Mouse (Mus musculus) C2C12 (cell line): Measurements from ENCODE around the gene Tanc1. TPM values are rescaled to one million over a fixed set of nuclear protein-coding genes. Genes with fewer than 3 reads are reported as not detected.

Source experiments
- H3K27me3 ChIP-seq: one replicate; pipeline ENCODE4 v1.6.1; 2011; ENCODE audit not compliant: control insufficient read depth, insufficient read depth, insufficient read length
- H3K36me3 ChIP-seq: one replicate; pipeline ENCODE4 v1.6.1; 2011; ENCODE audit not compliant: control insufficient read depth, insufficient read depth
- H3K4me3 ChIP-seq: one replicate; pipeline ENCODE4 v1.5.1; 2011; ENCODE audit warnings: mild to moderate bottlenecking, control low read depth; ENCODE audit not compliant: poor library complexity, insufficient read depth, severe bottlenecking
- H3K79me2 ChIP-seq: one replicate; pipeline ENCODE4 v1.6.1; 2011; ENCODE audit not compliant: control insufficient read depth, insufficient read depth
- H3K79me3 ChIP-seq: one replicate; pipeline ENCODE4 v1.6.1; 2011; ENCODE audit warnings: low read depth, control low read depth
- H3ac ChIP-seq: one replicate; pipeline ENCODE3; 2011; ENCODE audit warnings: low read depth; ENCODE audit not compliant: control insufficient read depth, insufficient read length
- CEBPB ChIP-seq: IDR thresholded peaks from one replicate; pipeline ENCODE4 v1.6.1; 2011; ENCODE audit warnings: low read depth, mild to moderate bottlenecking, control low read depth, moderate library complexity
- CTCF ChIP-seq: IDR thresholded peaks from one replicate; pipeline ENCODE4 v1.5.1; 2011; ENCODE audit not compliant: control insufficient read depth, insufficient read depth, insufficient read length
- FOSL1 ChIP-seq: IDR thresholded peaks from one replicate; pipeline ENCODE4 v1.8.0; 2011; ENCODE audit warnings: mild to moderate bottlenecking, low read length; ENCODE audit not compliant: poor library complexity, insufficient read depth, severe bottlenecking
- MAX ChIP-seq: IDR thresholded peaks from one replicate; pipeline ENCODE4 v1.6.1; 2011; ENCODE audit warnings: mild to moderate bottlenecking, control low read depth
- MYOD1 ChIP-seq: IDR thresholded peaks from one replicate; pipeline ENCODE4 v1.6.1; 2011; ENCODE audit warnings: low read depth; ENCODE audit not compliant: control insufficient read depth, insufficient read length
- MYOG ChIP-seq: IDR thresholded peaks from one replicate; pipeline ENCODE4 v1.6.1; 2011; ENCODE audit not compliant: control insufficient read depth, insufficient read length; ENCODE audit errors: extremely low read depth
- USF1 ChIP-seq: IDR thresholded peaks from one replicate; pipeline ENCODE4 v1.6.1; 2011; ENCODE audit warnings: low read depth, mild to moderate bottlenecking, control low read depth, moderate library complexity
- polyA plus RNA-seq: library from polyadenylated mRNA; unstranded; fragments of >200 nt; fragmentation: generic; extraction: Trizol; gene quantifications from one replicate; pipeline ENCODE4 v1.2.1, GENCODE M21; 2012; ENCODE audit warnings: missing spikeins

Tanc1 gene
- polyA plus RNA-seq, 1 experiment = 24.9 TPM

- TF ChIP-seq MYOG (no peak), MYOD1 (no peak), FOSL1 (no peak), CTCF (no peak)
- H3K79me3 ChIP-seq = peaks cover 3% of the 10 kb centered on the region
- no peak overlapping the region for H3K4me3 ChIP-seq
- peaks cover 27% of the 10 kb centered on the region for H3K36me3 ChIP-seq
- no peaks in the 10 kb centered on the region for H3K27me3 ChIP-seq
- H3K79me2 ChIP-seq = peaks cover 72% of the 10 kb centered on the region
- no peak overlapping the region for H3ac ChIP-seq
Measured at GRCm38 (mm10) chr2:59737368-59737767, 125.5 kb downstream of the Tanc1 start.

- Histone ChIP-seq H3K4me3 (no peak overlapping the region), H3ac (no peak overlapping the region), H3K36me3 (peaks cover 22% of the 10 kb centered on the region), H3K79me2 (peaks cover 78% of the 10 kb centered on the region), H3K27me3 (no peaks in the 10 kb centered on the region), H3K79me3 (peaks cover 4% of the 10 kb centered on the region)
- no peak for TF ChIP-seq FOSL1
- no peak for TF ChIP-seq USF1
- no peak for TF ChIP-seq CEBPB
- no peak for TF ChIP-seq MYOD1
- TF ChIP-seq MAX = no peak
Measured at GRCm38 (mm10) chr2:59738356-59738755, 126.5 kb downstream of the Tanc1 start.

GRCm38 (mm10) chr2:59739036-59739435, 127.2 kb downstream of the Tanc1 start:
- H3K79me3 ChIP-seq = peaks cover 6% of the 10 kb centered on the region
- TF ChIP-seq MYOG = no peak
- no peak for TF ChIP-seq MAX
- H3K36me3 ChIP-seq = peaks cover 20% of the 10 kb centered on the region
- no peaks in the 10 kb centered on the region for H3K27me3 ChIP-seq
- H3ac ChIP-seq = no peak overlapping the region
- H3K79me2 ChIP-seq = peaks cover 78% of the 10 kb centered on the region
- no peak overlapping the region for H3K4me3 ChIP-seq

GRCm38 (mm10) chr2:59742500-59743116, 130.8 kb downstream of the Tanc1 start:
- no peak overlapping the region for H3K4me3 ChIP-seq
- peaks cover 10% of the 10 kb centered on the region for H3K79me3 ChIP-seq
- no peak overlapping the region for H3ac ChIP-seq
- peaks cover 69% of the 10 kb centered on the region for H3K79me2 ChIP-seq
- no peaks in the 10 kb centered on the region for H3K27me3 ChIP-seq
- TF ChIP-seq USF1 (no peak), MYOD1 (no peak), CTCF (no peak), CEBPB (no peak), MAX (no peak), FOSL1 (no peak), MYOG (no peak)
- peaks cover 14% of the 10 kb centered on the region for H3K36me3 ChIP-seq

- no peak overlapping the region for H3ac ChIP-seq
- H3K36me3 ChIP-seq = peaks cover 21% of the 10 kb centered on the region
- H3K27me3 ChIP-seq = no peaks in the 10 kb centered on the region
- peaks cover 80% of the 10 kb centered on the region for H3K79me2 ChIP-seq
- TF ChIP-seq CEBPB (no peak), USF1 (no peak), CTCF (peak; percentile 37), MAX (no peak), FOSL1 (no peak)
- peaks cover 15% of the 10 kb centered on the region for H3K79me3 ChIP-seq
- H3K4me3 ChIP-seq = no peak overlapping the region
Measured at GRCm38 (mm10) chr2:59745428-59745827, 133.6 kb downstream of the Tanc1 start.

- H3K36me3 ChIP-seq = peaks cover 20% of the 10 kb centered on the region
- no peak overlapping the region for H3K4me3 ChIP-seq
- H3K79me2 ChIP-seq = peaks cover 75% of the 10 kb centered on the region
- no peak overlapping the region for H3ac ChIP-seq
- no peaks in the 10 kb centered on the region for H3K27me3 ChIP-seq
- TF ChIP-seq MYOG (no peak), CTCF (no peak), MYOD1 (no peak), USF1 (no peak), FOSL1 (no peak), MAX (no peak), CEBPB (no peak)
- H3K79me3 ChIP-seq = peaks cover 15% of the 10 kb centered on the region
Measured at GRCm38 (mm10) chr2:59746070-59746469, 134.2 kb downstream of the Tanc1 start.
